8 mouse cellular contexts compared by ENCODE assay signal in the genomic region with DNA sequence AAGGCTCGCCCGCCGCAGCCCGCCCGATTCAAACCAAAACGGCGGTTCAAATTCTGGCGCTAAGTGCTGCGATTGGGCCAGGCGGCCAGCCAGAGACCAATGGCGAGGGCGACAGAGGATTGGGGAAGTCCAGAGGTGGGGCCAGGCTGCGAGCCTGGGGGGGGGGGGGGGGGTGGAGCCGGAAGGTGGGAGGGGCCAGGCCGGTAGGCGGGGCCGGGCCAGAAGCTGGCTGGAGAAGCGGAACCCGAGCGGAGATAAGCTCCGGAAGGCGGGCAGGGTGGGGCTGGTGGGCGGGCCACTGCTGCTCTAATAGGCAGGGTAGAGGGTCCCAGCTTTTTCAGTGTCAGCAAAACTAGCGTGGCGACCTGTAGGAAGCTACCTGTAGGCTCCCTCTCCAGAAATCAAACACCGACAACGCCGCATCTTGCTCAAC. TPM values are rescaled to one million over a fixed set of nuclear protein-coding genes. Genes with fewer than 3 reads are reported as not detected.
DNase-seq lines count a peak whose midpoint lies in the region; ATAC-seq lines count a peak whose summit lies in the region.

No protein-coding gene starts in this region.

- no peaks in the 10 kb centered on the region for H3K36me3 ChIP-seq in hindbrain, embryonic 13.5 days

- H3K4me2 ChIP-seq in hindbrain, embryonic 13.5 days, result peak overlapping the region; percentile 99

- no peak overlapping the region for H3K27ac ChIP-seq in hindbrain, embryonic 13.5 days

- peak overlapping the region; percentile 49; the same call in 1 of the 2 replicates for H3K9ac ChIP-seq in hindbrain, embryonic 13.5 days

- peak; percentile 93 for DNase-seq in R1 (ENCODE audit: low read depth, low spot score)
- peak; percentile 89 to 91 for DNase-seq in cerebellum, postnatal 14 days
- DNase-seq in frontal cortex, postnatal 14 days (ENCODE audit: low spot score in 2 of 2), result peak; percentile 72 to 75
- peak; percentile 76 to 88 for DNase-seq in layer of hippocampus, postnatal 14 days (ENCODE audit: low spot score in 2 of 2)
- DNase-seq in lung, postnatal 14 days, result peak; percentile 91
- peak; percentile 86 for DNase-seq in ovary, postnatal 36 days (ENCODE audit: low spot score)
- DNase-seq in thymus, postnatal 14 days, result peak; percentile 91

- H3K4me1 ChIP-seq in hindbrain, embryonic 13.5 days (replicated peaks), result peaks cover 19% of the 10 kb centered on the region

- H3K27me3 ChIP-seq in hindbrain, embryonic 13.5 days, result no peaks in the 10 kb centered on the region

- ATAC-seq in hindbrain, embryonic 13.5 days (ENCODE audit: low FRiP score), result peak; percentile 97

- no peaks in the 10 kb centered on the region for H3K9me3 ChIP-seq in hindbrain, embryonic 13.5 days

- H3K4me3 ChIP-seq in hindbrain, embryonic 13.5 days, result peak overlapping the region; percentile 79

- WGBS in hindbrain, embryonic 13.5 days, result under 1% methylated on average over 23 of the region's 28 CpGs

RNA-seq across cellular contexts. Expression of a gene that starts 0.3 kb away (rescaled TPM):
- 8.1 and 10.2 TPM in 2 replicates for polyA plus RNA-seq in hindbrain, embryonic 13.5 days (2015; fragmentation: Nextera tagmentation; extraction: Ambion mirVana)
- total RNA-seq in layer of hippocampus, postnatal 14 days (2021), result 1 to 10 TPM; 3.6 to 4.7 TPM
